Mouse (Mus musculus) testis, postnatal 14 days (tissue): ENCODE measurements around the gene Braf.

ENCODE experiments used
- DNase-seq: peaks from one replicate; pipeline ENCODE4 v3.0.0; 2021; ENCODE audit warnings: low spot score

Braf gene

GRCm38 (mm10) chr6:39555648-39555945 lies 169.7 kb downstream of the Braf start:
- DNase-seq: no peak

GRCm38 (mm10) chr6:39554888-39555647 lies 170.2 kb downstream of the Braf start:
- DNase-seq: no peak
